Mouse (Mus musculus): ENCODE data around the gene Acadl.

Acadl gene

DNA sequence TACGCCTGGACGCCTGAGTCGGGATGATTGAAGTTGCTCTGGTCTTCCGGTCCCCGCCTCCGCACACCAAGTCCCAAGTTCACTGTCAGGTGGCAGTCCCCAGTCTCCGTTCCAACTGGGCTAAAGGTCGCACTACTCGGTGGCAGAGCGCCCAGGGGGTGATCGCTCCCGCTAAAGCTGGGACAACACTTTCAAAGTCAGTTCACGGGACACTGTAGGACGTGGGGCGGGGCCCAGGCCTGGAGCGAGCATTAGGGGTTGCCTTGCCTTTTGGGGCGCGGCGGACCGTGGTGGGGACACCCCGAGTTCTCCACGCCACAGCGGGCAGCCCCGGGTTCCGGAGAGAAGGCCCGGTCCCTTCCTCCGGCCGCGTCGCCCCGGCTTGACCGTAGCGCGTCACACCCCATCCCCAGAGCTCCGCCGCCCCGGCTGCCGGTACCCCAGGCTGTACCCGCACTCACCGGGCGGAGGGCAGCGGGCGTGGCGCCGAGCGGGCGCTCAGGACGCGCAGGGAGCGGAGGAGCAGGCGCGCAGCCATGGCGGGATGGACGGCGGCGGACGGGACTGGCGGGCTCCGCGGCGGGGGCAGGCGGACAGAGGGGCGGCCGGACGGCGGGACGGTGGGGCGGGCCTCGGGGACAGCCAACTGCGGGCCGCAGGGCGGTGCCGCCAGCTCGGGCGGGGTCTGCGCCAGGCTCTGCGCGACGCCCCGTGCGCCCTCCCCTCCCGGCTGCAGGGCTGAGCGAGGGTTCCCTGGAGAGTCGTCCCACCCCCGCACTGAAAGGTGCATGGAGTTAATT, at the start of gene Acadl:
Gene Acadl (minus strand): TSS at position 566 of the 800 bp plus-strand sequence.
- peak; percentile 50 to 60 for DNase-seq (ENCODE audit: low spot score in 2 of 2)

DNA sequence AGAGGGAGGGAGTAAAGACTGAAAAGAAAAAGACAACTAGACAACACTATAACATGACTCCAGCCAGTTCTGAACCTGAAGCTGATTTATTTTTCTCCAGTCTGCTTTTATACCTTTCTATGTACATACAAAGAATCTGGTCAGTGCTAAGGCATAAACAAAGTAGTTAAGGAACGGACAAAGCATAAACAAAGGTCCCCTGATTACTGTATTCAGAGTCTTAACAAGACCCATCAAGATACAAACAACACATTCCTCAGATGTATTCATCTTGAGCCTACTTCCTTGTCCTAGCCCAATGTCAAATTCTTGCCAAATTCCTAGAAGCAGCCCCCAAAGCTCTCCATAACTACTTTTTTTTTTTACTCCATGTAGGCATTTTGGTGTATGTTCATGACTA, 49.2 kb upstream of the Acadl start:
- DNase-seq (ENCODE audit: low spot score in 2 of 2) = no peak

DNA sequence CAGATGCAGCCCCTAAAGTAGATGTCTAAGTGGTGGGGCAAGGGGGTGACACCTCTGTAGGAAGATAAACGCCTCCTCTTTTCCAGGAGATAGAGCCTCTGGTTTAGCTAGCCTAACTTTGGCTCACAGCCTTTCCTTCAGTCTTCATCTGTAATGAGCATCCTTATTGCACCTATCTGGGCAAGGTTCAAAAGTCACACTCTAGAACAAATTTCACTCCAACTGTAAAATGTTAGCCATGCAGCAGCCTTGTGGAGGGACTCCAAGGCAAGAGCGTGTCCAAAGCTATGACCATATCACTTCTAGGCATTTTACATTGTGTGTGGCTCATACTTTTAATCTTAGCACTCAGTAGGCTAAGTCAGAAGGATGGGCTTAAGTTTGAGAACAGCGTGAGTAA, 39.5 kb upstream of the Acadl start:
- DNase-seq (ENCODE audit: low spot score in 2 of 2) = no peak

DNA sequence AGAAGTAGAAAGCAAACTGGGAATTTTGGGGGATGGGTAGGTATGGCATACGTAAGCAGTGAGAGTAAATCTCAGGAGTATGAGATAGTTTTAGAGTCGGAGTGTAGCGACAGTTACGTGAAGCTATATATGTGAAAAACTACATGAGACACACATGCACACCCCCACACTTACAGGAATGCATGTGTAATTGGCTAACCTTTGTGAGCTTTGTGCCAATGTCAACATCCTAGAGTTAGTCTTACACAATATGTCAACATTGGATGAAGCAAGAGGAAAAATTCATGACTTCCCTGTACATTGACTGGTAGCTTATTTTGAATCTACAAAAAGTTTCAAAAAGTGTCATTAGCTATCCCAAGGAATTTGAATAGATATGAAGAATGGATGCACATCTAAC, 37.9 kb upstream of the Acadl start:
- no peak for DNase-seq (ENCODE audit: low spot score in 2 of 2)

DNA sequence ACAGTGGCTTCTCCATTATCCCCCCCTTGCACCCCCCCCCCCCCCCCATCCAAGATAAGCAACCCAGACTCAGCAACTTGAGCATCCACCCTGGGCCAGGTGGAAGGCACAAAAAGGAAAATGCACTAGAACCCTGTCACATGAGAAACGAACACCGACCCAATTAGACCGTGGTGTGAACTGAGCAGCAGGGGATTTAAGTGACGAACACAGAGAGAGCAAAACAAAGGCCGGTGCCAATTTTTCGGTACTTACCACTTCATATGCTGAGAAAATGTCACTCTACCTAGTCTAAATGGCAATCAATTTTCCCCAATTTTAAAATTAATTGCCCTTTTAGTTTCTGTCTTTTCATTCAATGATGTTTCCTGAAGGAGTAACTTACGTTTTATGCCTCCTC, 35.2 kb upstream of the Acadl start:
- no peak for DNase-seq (ENCODE audit: low spot score in 2 of 2)

DNA sequence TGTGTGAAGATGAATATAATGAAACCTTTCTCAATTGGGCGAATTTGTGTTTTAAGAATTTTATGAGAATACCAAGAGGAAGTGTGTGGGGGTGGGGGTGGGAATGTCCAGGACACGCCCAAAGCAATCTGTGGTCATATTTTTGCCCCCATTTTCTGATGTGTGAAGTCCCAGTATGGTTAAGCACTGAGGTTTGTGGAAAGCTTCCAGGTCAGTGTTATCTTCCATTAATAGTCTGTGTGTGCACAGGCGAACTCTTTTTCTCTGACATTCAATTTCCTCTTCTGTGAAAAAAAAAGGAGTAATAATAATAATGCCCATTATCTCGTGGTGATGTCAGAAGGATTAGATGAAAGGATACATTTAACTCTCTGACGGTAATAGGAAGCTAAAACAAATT, 33.5 kb upstream of the Acadl start:
- DNase-seq (ENCODE audit: low spot score in 2 of 2) = no peak

DNA sequence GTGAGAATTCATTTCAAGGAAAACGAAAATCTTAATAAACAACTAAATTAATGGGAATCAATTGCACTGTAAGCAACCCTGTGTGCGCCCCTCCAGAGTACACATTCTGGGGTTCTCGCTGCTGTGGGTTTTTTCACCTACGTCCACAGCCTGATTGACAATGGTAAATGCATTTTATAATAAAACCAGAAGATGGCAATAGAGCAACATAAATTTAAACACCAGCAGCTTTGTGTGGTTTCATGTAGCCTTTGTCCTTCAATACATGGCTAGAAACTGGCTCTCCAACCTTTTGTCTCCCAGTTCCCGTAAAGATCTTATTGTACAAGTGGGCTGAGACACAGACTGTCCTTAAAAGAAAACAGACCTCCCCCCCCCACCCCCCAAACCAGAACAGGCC, 33.0 kb upstream of the Acadl start:
- peak in 1 of 2 experiments; percentile 29 for DNase-seq (ENCODE audit: low spot score in 2 of 2)

DNA sequence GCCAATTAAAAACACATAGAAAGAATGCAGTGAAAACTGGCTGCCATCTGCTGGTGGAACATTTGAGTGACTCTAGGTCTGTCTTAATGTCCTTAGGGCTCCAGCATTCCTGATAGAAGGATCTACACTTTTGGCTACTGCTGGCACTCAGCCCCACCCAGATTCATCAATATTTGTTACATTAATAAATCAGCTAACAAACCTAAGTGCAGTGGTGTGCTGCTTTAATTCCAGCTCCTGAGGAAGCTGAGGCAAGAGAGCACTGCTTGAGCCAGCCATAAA, 32.7 kb upstream of the Acadl start:
- DNase-seq (ENCODE audit: low spot score in 2 of 2) = peak; percentile 40 to 74

DNA sequence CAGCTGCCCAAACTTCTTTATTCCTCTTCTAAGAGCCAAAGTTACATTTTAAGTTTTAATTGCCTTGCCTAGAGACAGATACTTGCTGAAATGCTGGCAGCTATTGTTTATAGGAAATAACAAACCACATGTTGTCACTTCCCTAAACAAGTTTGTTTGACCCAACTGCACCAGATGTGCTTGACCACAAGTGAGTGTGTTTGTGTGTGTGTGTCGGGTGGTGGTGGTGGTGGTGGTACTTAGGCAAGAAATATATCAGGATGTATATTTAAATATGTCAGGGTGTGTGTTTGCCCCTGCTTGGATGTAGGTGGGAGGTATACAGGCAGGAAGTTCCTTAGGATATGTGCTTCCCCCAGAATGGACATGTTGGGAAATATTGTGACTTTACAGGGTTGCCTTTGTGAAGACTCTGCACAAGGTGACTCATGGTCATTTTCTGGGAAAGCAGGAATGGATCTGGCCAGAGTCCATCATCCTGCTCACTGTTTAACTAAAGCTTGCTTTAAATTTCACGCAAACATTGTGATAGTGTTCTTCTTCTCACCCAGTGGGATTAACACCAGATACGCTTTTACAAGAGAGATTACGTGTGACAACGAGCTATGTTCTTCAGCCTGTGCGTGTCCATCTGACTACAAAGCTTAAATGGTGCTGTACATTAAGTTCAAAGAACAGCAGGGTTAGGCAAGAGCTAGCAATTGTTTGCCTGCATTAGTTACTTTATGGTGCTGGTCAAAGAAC, 32.2 kb upstream of the Acadl start:
- no peak for DNase-seq (ENCODE audit: low spot score in 2 of 2)

DNA sequence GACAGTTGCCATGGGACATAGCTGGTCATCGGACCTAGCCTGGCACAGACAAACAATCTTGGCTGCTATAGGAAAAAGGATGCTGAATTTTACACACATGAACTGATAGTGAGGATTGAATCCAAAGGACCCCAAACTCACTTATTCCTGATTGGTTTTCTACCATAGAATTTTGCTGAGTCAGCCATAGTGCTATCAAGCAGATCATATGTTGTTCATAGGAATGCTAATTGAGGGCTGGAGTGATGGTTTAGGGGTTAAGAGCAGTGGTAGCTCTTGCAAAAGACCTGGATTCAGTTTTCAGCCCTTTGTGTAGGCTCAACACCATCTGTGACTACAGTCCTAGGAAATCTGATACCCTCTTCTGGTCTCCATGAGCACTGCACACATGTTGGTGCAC, 24.1 kb upstream of the Acadl start:
- no peak for DNase-seq (ENCODE audit: low spot score in 2 of 2)

DNA sequence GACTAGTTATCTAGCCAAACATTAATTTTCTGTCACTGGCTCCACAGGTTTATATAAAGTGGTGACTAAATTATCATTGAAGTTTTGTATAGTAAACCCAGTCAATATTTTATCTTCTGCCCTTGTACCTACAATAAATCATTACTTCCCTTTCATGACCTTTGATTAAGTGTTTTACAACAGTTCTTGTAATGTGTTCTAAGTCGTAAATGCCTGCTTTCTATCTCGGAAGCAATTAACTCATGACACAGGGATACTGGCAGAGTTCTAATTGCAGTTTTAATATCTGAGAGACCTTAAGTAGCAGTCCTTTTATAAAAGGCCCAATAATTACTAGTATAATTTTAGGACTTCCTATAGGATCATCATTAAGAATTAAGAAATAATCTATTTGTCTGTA, 17.1 kb upstream of the Acadl start:
- no peak for DNase-seq (ENCODE audit: low spot score in 2 of 2)

DNA sequence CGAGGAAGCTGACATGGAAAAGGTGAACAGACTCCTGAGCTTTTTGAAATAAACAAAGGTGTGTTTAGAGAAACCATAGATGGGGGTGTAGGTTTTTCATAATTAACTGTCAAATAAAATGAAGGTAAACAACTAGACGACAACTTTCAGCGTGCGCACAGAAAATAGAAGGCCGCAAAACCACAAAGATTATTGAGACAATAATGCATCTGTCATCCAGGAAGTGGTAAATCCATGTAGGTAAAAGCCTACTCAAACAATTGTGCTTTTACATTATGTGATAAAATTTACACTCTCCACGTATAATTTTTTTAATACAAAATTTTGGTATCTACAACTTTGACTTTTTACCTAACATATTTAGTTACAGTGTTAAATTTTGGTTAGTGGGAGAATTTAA, 11.7 kb upstream of the Acadl start:
- DNase-seq (ENCODE audit: low spot score in 2 of 2) = no peak

DNA sequence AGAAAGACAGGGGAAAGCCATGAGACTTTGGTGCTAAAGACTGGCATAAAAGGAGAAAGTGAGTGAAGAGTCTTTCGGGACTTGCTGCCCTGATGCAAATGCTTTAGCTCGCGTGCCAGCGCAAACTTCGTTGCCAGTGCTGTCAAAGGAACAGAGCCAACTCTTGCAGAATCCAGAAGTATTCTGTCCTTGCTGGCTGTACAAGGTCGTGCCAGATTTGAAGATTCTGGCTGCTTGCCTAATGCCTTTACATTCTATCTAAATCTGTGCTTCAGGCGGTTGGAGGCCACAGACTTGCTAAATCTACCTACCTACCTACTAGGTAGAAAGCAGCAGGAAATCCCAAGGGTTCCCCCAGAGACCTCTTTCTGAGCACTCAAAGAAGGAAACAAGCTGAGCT, 8.5 kb upstream of the Acadl start:
- DNase-seq (ENCODE audit: low spot score in 2 of 2) = peak in 1 of 2 experiments; percentile 16

DNA sequence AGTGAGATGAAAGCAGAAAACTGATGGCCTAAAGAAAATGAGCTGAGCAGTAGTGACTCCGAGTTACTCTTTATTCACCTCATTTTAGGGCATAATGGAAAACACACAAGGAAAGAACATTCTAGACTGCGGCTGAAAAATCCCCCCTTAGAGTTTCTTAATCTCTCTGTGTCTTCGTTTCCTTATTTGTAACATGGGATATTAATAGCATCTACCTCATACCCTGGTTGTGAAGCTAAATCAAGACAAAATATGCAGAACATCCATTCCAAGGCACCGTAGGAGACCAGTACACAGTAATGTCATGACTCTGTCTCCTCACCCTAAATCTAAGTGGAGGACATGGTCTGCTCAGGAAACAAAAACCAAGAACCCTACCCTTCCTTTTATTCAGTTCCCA, 2.6 kb upstream of the Acadl start:
- no peak for DNase-seq (ENCODE audit: low spot score in 2 of 2)

DNA sequence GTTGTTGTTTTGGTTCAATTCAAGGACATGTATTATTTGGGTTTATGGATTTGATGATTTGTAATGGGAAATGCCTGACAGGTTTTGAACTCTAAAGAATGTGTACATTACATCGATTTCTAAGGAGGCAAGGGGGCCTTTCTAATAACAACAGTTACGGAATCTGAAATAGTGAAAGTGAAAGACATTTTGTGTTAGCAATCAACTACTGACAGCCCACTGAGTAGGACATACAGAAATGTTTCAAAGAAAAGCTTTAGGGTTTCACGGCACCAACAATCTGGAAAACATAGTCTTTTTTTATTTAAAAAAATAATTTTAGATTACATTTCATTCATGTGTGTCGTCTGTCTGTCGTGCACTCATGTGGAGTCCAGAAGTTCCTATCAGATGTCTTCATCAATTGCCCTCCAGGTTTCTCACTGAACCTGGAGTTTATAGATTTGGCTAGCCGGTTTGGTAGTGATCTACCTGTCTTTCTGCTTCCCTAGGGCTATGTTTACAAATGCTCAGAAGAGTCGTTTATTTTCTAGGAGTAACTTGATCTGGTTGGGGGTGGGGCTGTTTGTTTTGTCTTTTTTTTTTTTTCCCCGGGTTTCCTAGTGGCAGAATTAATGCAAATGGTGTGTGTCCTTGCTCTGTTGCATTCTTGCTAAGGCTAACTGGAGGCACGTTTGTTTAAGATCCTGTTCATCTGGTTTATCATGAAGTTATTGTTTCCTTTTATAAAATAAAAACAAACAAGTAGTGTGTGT, 841 bp upstream of the Acadl start:
- DNase-seq (ENCODE audit: low spot score in 2 of 2) = no peak

DNA sequence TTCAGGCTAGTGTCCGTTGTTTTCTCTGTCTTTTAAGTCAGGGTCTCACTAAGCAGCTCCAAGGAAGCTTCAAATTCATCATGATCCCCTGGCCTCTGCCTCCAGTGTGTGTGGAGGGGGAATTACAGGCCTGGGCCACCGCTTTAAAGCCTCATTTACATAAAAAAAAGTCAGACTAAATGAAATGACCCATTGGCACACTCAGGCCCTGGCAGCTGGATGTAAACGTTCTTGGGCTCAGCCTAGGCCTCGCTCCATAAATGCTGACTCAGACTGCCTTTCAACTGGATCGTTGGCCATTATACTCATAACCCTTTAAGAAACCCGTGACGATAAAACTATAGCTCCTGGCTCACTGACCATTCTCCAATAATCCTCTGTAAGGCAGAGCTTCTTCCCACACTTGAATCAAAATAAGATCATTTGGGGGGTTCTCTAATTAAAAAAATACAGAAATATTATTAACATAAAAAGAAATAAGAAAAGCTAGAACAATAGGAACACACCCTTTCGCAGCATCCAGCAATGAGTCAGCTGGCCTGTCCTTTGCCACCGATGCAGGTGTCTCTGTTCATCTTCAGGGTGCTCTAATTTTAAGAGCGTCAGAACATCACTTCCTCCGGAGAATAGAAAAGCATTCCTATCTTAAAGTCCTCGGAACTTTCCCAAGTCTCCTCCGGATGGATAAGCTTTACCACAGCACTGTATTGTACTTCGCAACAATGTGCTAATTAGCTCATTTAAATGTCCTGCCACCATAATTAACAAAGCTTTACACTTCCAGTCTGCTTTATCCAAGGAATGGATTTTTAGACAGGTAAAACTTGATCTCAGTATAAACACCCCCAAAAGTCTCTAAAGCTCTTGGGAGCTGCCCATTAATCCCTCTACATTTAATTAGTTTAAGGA, 1.1 kb downstream of the Acadl start:
- DNase-seq (ENCODE audit: low spot score in 2 of 2) = no peak

DNA sequence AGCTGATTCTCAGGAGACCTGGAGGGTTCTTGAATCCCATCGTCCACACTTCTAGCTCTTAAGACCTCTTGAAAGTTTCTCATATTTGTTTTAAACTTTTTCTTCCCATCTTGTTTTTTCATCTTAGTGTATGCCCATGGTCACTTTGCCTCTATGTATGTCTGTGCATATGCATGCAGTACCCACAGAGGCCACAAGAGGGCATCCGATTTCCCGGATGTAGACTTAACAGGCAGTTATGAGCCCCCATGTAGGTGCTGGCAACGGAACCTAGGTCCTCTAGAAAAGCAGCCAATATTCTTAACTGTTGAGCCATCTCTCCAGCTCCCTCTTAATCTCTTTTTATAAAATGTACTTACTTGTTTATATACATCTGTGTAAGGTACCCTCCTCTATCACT, 15.6 kb downstream of the Acadl start:
- DNase-seq (ENCODE audit: low spot score in 2 of 2) = no peak

DNA sequence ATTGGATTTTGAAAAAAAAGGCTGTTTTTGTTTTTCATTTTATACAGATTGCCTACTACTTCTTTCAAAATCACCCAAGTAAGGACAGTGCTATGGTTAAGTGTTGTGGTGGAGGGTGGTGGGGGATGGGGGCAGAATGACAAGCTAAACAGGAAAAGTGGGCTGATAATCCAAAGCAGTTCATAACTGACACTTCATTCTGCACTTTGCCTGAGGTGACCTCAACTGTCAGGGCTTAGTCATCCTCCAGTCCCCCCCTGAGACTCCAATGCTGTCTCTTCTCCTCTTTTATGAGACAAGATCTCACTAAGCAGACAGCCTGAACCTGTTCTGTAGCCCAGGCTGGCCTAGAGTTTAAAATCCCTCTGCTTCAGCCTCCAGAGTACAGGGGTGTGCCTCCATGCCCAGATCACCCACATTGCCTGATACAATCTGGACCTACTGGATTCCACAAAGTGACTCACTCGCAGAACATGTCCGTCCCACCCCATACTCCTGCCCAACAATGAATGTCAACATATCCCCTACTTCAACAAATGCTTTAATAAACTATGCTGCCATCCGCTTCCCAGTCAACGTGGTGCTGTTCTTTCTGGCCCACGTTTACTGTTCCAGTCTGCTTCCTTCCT, 17.3 kb downstream of the Acadl start:
- DNase-seq (ENCODE audit: low spot score in 2 of 2) = no peak

DNA sequence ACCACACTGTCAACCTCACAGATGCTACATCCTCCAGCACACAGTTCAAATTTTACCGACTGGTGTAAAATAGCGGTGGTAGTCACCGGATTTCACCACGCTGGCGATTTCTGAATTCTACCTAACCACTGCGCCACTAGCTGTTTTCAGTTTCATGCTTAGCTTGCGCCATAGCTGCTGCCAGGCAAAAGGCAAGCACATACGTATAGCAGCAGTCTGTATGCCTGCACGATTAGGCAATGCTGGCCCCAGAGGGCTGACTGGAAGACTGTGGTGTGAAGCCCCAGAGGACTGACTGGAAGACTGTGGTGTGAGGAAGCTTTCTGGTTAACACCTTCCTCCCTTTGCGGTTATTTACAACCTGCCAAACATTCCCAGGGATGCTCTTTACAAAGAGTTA, 21.1 kb downstream of the Acadl start:
- DNase-seq (ENCODE audit: low spot score in 2 of 2) = no peak

DNA sequence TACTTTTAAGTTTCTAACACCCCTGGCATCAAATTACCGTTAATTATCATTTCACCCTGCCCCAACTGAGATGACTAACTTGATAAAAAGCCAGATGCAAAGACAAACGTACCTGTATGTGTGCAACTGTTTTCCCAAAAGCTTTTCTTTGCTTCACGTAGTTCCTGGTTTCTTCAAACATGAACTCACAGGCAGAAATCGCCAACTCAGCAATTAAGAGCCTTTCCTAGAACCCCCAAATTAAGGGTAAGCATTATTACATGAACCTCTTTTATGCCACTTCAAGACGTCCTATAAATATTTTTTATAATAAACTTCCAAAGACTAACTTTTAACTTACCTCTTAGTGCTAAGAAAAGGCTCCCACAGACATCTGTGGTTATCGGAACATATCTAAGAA, 21.6 kb downstream of the Acadl start:
- DNase-seq (ENCODE audit: low spot score in 2 of 2) = no peak

DNA sequence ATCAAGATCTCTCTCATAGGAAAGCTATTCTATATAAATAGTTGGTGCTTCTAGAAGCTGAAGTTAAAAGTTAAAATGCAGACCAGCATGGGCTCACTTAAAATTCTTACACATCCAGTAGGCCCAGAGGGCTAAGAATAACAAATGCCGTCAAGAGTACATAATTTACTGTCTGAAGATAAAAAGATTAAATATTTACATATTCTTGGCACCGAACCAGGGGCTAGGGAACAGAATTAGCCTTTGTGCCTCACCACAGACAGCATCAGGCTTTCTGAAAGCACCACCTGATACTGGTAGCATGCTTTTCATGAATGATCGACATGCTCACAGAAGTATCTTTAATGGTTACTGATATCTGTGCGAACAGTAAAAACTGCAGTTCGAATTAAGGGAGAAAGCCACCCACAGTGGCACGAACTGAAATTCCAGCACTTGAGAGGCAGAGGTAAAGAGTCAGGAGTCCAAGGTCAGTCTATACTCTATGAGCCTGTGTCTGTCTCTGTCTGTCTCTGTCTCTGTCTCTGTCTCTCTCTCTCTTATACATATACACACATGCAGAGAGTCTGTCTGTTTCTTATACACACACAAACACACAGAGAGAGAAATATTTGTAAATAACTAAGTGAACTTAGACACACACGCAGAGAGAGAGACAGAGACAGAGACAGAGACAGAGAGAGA, 23.2 kb downstream of the Acadl start:
- no peak for DNase-seq (ENCODE audit: low spot score in 2 of 2)
